Mouse (Mus musculus) neural tube, embryonic 11.5 days (tissue): ENCODE measurements around the gene Npsr1. TPM values are rescaled to one million over a fixed set of nuclear protein-coding genes. Genes with fewer than 3 reads are reported as not detected.
A peak's percentile ranks its signal among the peaks of the same experiment; 100 is the strongest.

Experiments used
- ATAC-seq: fragments of 200-750 bp; cut with Nextera tagmentation; 2 replicates; pipeline ENCODE4 v1.8.0; 2017; ENCODE audit warnings: moderate number of reproducible peaks, mild to moderate bottlenecking, moderate TSS enrichment, moderate library complexity; ENCODE audit not compliant: insufficient read depth, low FRiP score, low TSS enrichment
- DNase-seq: peaks from one replicate; pipeline ENCODE4 v3.0.0-alpha.2; 2015; ENCODE audit warnings: low spot score
- H3K27ac ChIP-seq: fragments of 300-500 bp; sonication (generic); 2 replicates; pipeline ENCODE4 v1.5.1; 2014; ENCODE audit warnings: low read depth, mild to moderate bottlenecking, low read length
- H3K27me3 ChIP-seq: fragments of 300-500 bp; sonication (generic); 2 replicates; pipeline ENCODE4 v1.6.1; 2014; ENCODE audit warnings: mild to moderate bottlenecking, low read length, mixed read lengths; ENCODE audit not compliant: control insufficient read depth, insufficient read depth
- H3K36me3 ChIP-seq: fragments of 300-500 bp; sonication (generic); 2 replicates; pipeline ENCODE4 v1.6.1; 2014; ENCODE audit warnings: mild to moderate bottlenecking, low read length, moderate library complexity, mixed read lengths; ENCODE audit not compliant: control insufficient read depth, insufficient read depth
- H3K4me1 ChIP-seq: fragments of 300-500 bp; sonication (generic); 2 replicates; pipeline ENCODE4 v1.6.1; 2014; ENCODE audit warnings: low read length, mixed read lengths; ENCODE audit not compliant: control insufficient read depth, insufficient read depth
- H3K4me2 ChIP-seq: fragments of 300-500 bp; sonication (generic); 2 replicates; pipeline ENCODE4 v1.6.1; 2014; ENCODE audit warnings: low read depth, mild to moderate bottlenecking, moderate library complexity
- H3K4me3 ChIP-seq: fragments of 300-500 bp; sonication (generic); 2 replicates; pipeline ENCODE4 v1.5.1; 2014; ENCODE audit warnings: low read depth, low read length
- H3K9ac ChIP-seq: fragments of 300-500 bp; sonication (generic); 2 replicates; pipeline ENCODE4 v1.6.1; 2014; ENCODE audit warnings: mild to moderate bottlenecking, low read length
- H3K9me3 ChIP-seq: fragments of 300-500 bp; sonication (generic); 2 replicates; pipeline ENCODE4 v1.6.1; 2016; ENCODE audit warnings: low read length; ENCODE audit not compliant: control insufficient read depth
- WGBS: fragments of 180-500 bp; shearing (Covaris S2); extraction: QIAGEN DNeasy Blood & Tissue Kit; methylation state at CpG from one replicate; pipeline ENCODE4 v1.1.7; 2014; 5-methylcytosine and 5-hydroxymethylcytosine counted together
- polyA plus RNA-seq: library from polyadenylated mRNA; unstranded; fragments of >200 nt; fragmentation: Nextera tagmentation; extraction: Ambion mirVana; gene quantifications from 2 replicates; pipeline ENCODE4 v1.2.1, GENCODE M21; 2014

Npsr1 gene
- polyA plus RNA-seq: not detected in 2 replicates

DNA sequence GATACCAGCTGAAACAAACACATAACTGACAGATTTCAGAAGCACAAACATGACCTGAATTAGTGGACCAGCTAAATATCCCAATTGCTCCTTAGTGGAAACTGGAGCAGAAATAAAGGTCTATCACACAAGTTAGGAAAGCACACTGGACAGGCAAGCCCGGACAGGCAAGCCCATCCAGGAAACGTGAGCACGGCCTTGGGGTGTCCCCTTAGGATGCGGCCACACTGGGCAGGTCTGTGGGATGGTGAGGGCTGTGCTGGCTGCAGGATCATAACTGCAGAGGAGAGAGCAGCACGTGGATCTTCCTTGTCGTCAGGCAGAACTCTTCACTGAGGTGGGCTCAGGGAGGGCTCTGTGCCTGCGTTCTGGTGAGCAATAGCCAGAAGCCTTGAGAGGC lies at the start of gene Npsr1:
Gene Npsr1, plus strand, starts transcription at position 301 of the 400 bp plus-strand sequence.
- 76% methylated on average over 7 of the region's 7 CpGs for WGBS
- no peak for ATAC-seq

DNA sequence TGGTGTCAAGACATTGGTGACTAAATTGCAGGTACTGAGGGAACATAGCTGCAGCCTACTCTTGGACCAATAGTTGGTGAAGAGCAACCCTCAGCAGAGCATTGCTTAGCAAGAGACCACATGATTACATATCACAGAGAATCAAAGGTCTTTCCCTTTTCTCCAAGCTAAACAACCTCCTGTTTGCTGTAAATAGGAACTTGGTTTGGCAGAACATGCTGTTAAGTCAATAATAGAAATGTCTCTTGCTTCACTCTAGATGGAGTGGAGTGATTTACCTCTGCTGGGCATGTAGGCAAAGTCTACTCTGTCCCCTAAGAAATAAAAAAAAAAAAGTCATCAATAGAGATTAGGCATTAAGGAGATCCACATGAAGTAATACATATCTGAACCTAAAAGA lies 46.3 kb upstream of the Npsr1 start:
- H3K27ac ChIP-seq: no peak overlapping the region
- no peaks in the 10 kb centered on the region for H3K27me3 ChIP-seq
- no peak for DNase-seq
- no peak overlapping the region for H3K4me3 ChIP-seq
- no peaks in the 10 kb centered on the region for H3K36me3 ChIP-seq
- no peak overlapping the region for H3K4me2 ChIP-seq
- ATAC-seq: no peak
- H3K4me1 ChIP-seq: no peaks in the 10 kb centered on the region
- no peak overlapping the region for H3K9ac ChIP-seq
- H3K9me3 ChIP-seq: no peaks in the 10 kb centered on the region

More for the DNA sequence above, at the start of gene Npsr1:
- no peak within 1 kb of the TSS for H3K27ac ChIP-seq
- H3K9me3 ChIP-seq: no peaks in the 10 kb centered on the region
- H3K4me1 ChIP-seq: no peaks in the 10 kb centered on the region
- H3K4me2 ChIP-seq: no peak within 1 kb of the TSS
- no peaks in the 10 kb centered on the region for H3K36me3 ChIP-seq
- no peak within 1 kb of the TSS for H3K4me3 ChIP-seq
- H3K9ac ChIP-seq: no peak within 1 kb of the TSS
- H3K27me3 ChIP-seq: no peaks in the 10 kb centered on the region
- DNase-seq: no peak

DNA sequence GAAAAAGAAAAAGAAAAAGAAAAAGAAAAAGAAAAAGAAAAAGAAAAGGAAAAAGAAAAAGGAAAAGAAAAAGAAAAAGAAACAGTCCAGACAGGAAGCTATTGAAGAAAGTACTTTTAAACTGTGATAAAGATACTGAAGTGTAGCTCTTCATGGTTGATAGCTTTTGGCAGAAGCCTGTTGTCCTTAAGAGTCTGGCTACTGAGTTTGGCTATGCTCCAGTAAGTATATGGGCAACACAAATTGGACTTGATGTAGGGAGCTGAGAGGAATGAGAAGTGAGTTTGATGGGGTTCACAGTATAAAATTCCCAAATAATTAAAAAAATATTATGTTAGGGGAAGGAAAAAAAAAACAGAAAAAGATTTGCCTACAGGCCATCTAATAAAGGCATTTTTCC lies 34.5 kb upstream of the Npsr1 start:
- no peak for DNase-seq
- Histone ChIP-seq H3K9me3 (no peaks in the 10 kb centered on the region), H3K27ac (no peak overlapping the region), H3K27me3 (no peaks in the 10 kb centered on the region), H3K4me1 (no peaks in the 10 kb centered on the region), H3K9ac (no peak overlapping the region), H3K4me2 (no peak overlapping the region), H3K4me3 (no peak overlapping the region), H3K36me3 (no peaks in the 10 kb centered on the region)
- no peak for ATAC-seq

DNA sequence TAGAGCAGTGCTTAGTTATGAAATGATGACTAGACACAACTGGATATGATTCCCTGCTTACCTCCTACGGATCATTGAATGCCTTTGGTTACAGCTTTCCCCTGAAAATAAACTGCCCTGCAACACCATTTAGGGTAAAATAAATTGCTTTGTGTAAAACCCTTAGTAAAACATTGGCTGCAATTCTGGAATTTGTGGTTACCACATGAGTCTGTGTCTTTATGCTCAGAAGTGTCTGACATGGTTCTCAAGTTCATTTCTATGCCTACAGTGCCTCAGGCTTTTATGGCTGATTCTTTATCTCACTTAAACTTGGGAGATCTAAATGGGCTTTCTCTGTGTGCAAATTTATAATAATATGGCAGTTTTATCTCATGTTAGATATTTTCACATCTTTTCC lies 26.1 kb upstream of the Npsr1 start:
- Histone ChIP-seq H3K36me3 (no peaks in the 10 kb centered on the region), H3K9ac (no peak overlapping the region), H3K4me3 (no peak overlapping the region), H3K27me3 (no peaks in the 10 kb centered on the region), H3K27ac (no peak overlapping the region), H3K4me2 (no peak overlapping the region), H3K9me3 (no peaks in the 10 kb centered on the region), H3K4me1 (no peaks in the 10 kb centered on the region)
- DNase-seq (no peak), ATAC-seq (no peak)
- WGBS: 91% methylated on average over 1 of the region's 1 CpGs

DNA sequence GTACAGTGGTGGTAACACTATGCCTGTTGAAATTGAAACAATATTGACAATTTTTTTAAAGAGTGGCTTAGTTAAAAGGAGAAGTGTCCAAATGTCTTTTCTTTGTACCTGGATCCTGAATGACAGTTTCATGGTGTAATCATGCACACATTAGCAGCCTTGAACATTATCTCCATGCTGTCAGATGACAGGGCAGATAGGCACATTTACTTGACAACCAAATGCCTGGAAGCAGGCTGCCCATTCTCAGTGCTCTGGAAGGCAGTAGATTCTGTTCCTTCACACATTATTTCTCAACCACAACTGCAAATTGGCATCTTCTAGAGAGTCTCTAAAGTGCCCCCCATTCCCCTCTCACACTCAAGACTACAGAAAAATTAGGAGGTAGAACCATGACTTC lies 20.2 kb upstream of the Npsr1 start:
- no peak for ATAC-seq
- no peak overlapping the region for H3K27ac ChIP-seq
- no peak overlapping the region for H3K9ac ChIP-seq
- no peaks in the 10 kb centered on the region for H3K4me1 ChIP-seq
- H3K36me3 ChIP-seq: no peaks in the 10 kb centered on the region
- H3K27me3 ChIP-seq: no peaks in the 10 kb centered on the region
- no peak overlapping the region for H3K4me3 ChIP-seq
- H3K9me3 ChIP-seq: no peaks in the 10 kb centered on the region
- H3K4me2 ChIP-seq: no peak overlapping the region
- no peak for DNase-seq

DNA sequence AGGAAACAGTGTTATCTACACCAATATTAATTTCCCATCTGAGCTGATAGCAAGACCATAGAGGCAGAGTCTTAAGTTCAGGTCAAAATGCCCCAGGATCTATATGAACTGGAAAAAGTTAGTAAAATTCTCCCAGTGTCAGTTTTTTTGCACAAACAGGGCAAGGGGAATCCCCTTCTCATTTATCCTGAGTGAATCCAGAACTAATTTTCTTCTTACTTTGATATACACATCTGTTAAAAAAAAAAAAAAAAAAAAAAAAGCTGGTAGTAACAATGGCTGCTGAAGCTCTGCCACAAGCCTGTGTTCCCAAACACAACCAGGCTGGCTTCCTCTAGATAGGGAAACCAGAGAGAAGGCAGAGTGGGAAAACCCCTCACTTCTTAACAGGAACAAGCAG lies 5.9 kb upstream of the Npsr1 start:
- no peak overlapping the region for H3K9ac ChIP-seq
- no peak overlapping the region for H3K4me3 ChIP-seq
- H3K9me3 ChIP-seq: no peaks in the 10 kb centered on the region
- no peak overlapping the region for H3K27ac ChIP-seq
- no peak overlapping the region for H3K4me2 ChIP-seq
- no peak for ATAC-seq
- no peaks in the 10 kb centered on the region for H3K27me3 ChIP-seq
- no peaks in the 10 kb centered on the region for H3K4me1 ChIP-seq
- no peaks in the 10 kb centered on the region for H3K36me3 ChIP-seq
- DNase-seq: no peak

DNA sequence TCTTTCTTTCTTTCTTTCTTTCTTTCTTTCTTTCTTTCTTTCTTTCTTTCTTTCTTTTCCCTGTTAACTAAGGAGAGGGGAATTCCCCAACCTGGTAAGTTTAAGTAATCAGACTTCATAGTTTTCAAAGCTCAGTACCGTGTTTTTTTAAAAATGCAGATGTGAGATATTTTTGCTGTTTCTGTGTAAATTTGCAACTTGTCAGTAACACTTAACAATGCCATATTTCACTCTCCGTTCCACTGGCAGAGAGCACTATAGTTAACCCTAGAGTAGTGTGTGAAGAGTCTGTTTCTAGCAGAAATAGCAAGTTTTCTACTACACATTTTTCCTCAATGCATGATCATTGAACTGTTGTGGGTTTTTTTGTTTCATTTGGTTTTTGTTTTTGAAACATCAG lies 730 bp downstream of the Npsr1 start:
- no peak for ATAC-seq

DNA sequence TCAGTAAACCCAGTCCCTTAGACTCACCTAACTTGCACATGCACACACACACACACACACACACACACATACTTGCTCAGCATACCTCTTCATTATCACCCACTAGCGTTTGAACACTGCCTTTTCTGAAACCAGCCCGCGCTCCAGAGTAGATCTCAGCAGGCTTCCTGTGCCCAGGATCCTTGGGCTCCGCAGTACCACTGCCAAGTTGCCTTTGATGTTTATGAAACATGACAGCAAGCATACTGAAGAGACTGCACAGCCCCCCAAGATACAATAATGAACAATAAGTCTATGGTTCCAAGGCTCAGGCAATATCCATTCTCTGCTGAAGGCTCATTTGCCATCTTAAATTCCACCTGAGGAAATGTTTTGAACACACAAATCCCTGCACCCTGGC lies 1.8 kb downstream of the Npsr1 start:
- WGBS: 82% methylated on average over 4 of the region's 4 CpGs
- Histone ChIP-seq H3K4me2 (no peak overlapping the region), H3K4me3 (no peak overlapping the region), H3K9me3 (no peaks in the 10 kb centered on the region), H3K27ac (no peak overlapping the region), H3K36me3 (no peaks in the 10 kb centered on the region), H3K27me3 (no peaks in the 10 kb centered on the region), H3K9ac (no peak overlapping the region), H3K4me1 (no peaks in the 10 kb centered on the region)
- no peak for DNase-seq
- ATAC-seq: no peak

More for the DNA sequence above, 730 bp downstream of the Npsr1 start:
- Histone ChIP-seq H3K27me3 (no peaks in the 10 kb centered on the region), H3K4me3 (no peak overlapping the region), H3K9ac (no peak overlapping the region), H3K4me2 (no peak overlapping the region), H3K4me1 (no peaks in the 10 kb centered on the region), H3K27ac (no peak overlapping the region), H3K36me3 (no peaks in the 10 kb centered on the region), H3K9me3 (no peaks in the 10 kb centered on the region)
- DNase-seq: no peak
- WGBS: 85% methylated on average over 2 of the region's 2 CpGs

DNA sequence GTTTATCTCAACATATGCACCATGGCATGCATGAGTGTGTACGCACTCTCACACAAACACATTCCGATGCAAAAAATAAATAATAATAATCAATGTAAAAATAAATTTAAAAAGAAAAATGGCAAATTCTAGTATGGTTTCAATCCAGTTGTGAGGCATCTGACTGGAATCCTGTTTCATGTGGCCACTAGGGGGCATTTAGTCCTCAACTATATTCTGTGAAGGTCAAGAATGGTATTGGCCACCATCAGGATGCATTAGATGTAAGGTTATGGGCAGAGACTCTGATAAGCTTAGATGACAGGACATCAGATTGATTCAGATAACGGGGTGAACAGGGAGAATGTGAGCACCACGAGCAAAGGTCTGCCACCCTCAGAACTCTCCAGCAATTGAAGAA lies 21.6 kb downstream of the Npsr1 start:
- ATAC-seq (peak; percentile 67; the same call in 1 of the 2 replicates), DNase-seq (no peak)
- H3K9ac ChIP-seq: no peak overlapping the region
- no peaks in the 10 kb centered on the region for H3K4me1 ChIP-seq
- H3K4me2 ChIP-seq: no peak overlapping the region
- no peaks in the 10 kb centered on the region for H3K36me3 ChIP-seq
- H3K4me3 ChIP-seq: no peak overlapping the region
- no peaks in the 10 kb centered on the region for H3K9me3 ChIP-seq
- 54% methylated on average over 4 of the region's 4 CpGs for whole genome bisulfite sequencing
- H3K27me3 ChIP-seq: no peaks in the 10 kb centered on the region
- H3K27ac ChIP-seq: no peak overlapping the region
